Mouse (Mus musculus): Measurements from ENCODE around the gene Tada2b.

The Tada2b gene

GRCm38 (mm10) chr5:36444611-36445010 is 39.5 kb downstream of the Tada2b start:
- no peak for DNase-seq (ENCODE audit: low spot score)

- no peak for DNase-seq (ENCODE audit: low spot score)
Measured at GRCm38 (mm10) chr5:36440741-36441140, 43.3 kb downstream of the Tada2b start.

GRCm38 (mm10) chr5:36436858-36437257 is 47.2 kb downstream of the Tada2b start:
- no peak for DNase-seq (ENCODE audit: low spot score)

GRCm38 (mm10) chr5:36434398-36434967 is 49.6 kb downstream of the Tada2b start:
- DNase-seq (ENCODE audit: low spot score) = no peak

GRCm38 (mm10) chr5:36431711-36432110 is 52.4 kb downstream of the Tada2b start:
- DNase-seq (ENCODE audit: low spot score) = no peak

- DNase-seq (ENCODE audit: low spot score) = no peak
Measured at GRCm38 (mm10) chr5:36429551-36429950, 54.5 kb downstream of the Tada2b start.

GRCm38 (mm10) chr5:36427831-36428230 is 56.3 kb downstream of the Tada2b start:
- DNase-seq (ENCODE audit: low spot score) = no peak

- DNase-seq (ENCODE audit: low spot score) = no peak
Measured at GRCm38 (mm10) chr5:36426404-36426803, 57.7 kb downstream of the Tada2b start.

- no peak for DNase-seq (ENCODE audit: low spot score)
Measured at GRCm38 (mm10) chr5:36424676-36425075, 59.4 kb downstream of the Tada2b start.
